Mouse (Mus musculus) layer of hippocampus, adult 8-10 months (tissue): ENCODE results near the gene Acot2. TPM values are rescaled to one million over a fixed set of nuclear protein-coding genes. Genes with fewer than 3 reads are reported as not detected.
"Not testable (repeated sequence)": the region's sequence is repeated elsewhere in the genome, so short reads cannot be mapped to it uniquely, and the experiment has no call there.

Source experiments
- DNase-seq, 2 experiments: peaks; one replicate each; pipeline ENCODE4 v3.0.0; 2022; ENCODE audit warnings: low spot score in 2 of 2
- total RNA-seq, 4 experiments: library from RNA; stranded (reverse); gene quantifications; 2 replicates each; pipeline ENCODE4 v1.2.4; 2022

Gene Acot2
- total RNA-seq, 4 experiments from 2014 or later: 13.3 to 15.7 (median 14.6) TPM

GRCm38 (mm10) chr12:84033302-84033701 is 45.6 kb downstream of the Acot2 start:
- not testable (repeated sequence) for DNase-seq

- no peak for DNase-seq
These were observed 46.4 kb downstream of the Acot2 start for GRCm38 (mm10) chr12:84034108-84034507.

GRCm38 (mm10) chr12:84038241-84038640 is 50.6 kb downstream of the Acot2 start, which contains the start of gene Acot4:
Acot4 (plus strand) TSS chr12:84038379.
- peak in 1 of 2 experiments; percentile 13 for DNase-seq

- DNase-seq: not testable (repeated sequence)
These were observed 51.0 kb downstream of the Acot2 start, which contains the start of gene Gm49366 for GRCm38 (mm10) chr12:84038691-84039111. Gm49366 (plus strand) TSS chr12:84038935.

- DNase-seq: no peak
These were observed 54.6 kb downstream of the Acot2 start for GRCm38 (mm10) chr12:84042248-84042647.

Other genes with a start within 250 kb of the Acot2 start
- 1 to 10 TPM; 3.7 to 4.7 (median 3.9) TPM for gene Papln, start 224.2 kb upstream of the Acot2 start, total RNA-seq
- gene Numb, start 65.9 kb upstream of the Acot2 start, total RNA-seq: 10 to 100 TPM; 37.5 to 52.2 (median 41.4) TPM
- gene Riox1, start 37.3 kb upstream of the Acot2 start, total RNA-seq: 10 to 100 TPM; 13.9 to 17.7 (median 15.1) TPM
- under 1 TPM in 2 of 4 experiments, not detected in 2; 0.11 to 0.14 TPM for gene Heatr4, start 3.0 kb upstream of the Acot2 start, total RNA-seq
- gene Acot1, start 21.6 kb downstream of the Acot2 start, total RNA-seq: 10 to 100 TPM; 21.5 to 25.1 (median 24.2) TPM
- 1 to 10 TPM; 2.2 to 3.3 (median 2.7) TPM for gene Acot4, start 50.5 kb downstream of the Acot2 start, total RNA-seq
- not detected for gene Gm49366, start 51.1 kb downstream of the Acot2 start, total RNA-seq
- 1 to 10 TPM; 2.4 to 3.1 (median 2.8) TPM for gene Acot3, start 64.3 kb downstream of the Acot2 start, total RNA-seq
- 1 to 10 TPM; 4.4 to 5.3 (median 5.2) TPM for gene Acot5, start 81.5 kb downstream of the Acot2 start, total RNA-seq
- 1 to 10 TPM; 4.5 to 6.1 (median 5.1) TPM for gene Acot6, start 112.8 kb downstream of the Acot2 start, total RNA-seq
- gene Dnal1, start 126.5 kb downstream of the Acot2 start, total RNA-seq: 10 to 100 TPM; 76.7 to 97.3 (median 85.4) TPM
- 1 to 10 TPM; 3.1 to 3.9 (median 3.6) TPM for gene Pnma1, start 160.6 kb downstream of the Acot2 start, total RNA-seq
- 10 to 100 TPM; 21.6 to 28.5 (median 26.0) TPM for gene Elmsan1, start 231.0 kb downstream of the Acot2 start, total RNA-seq